Mouse (Mus musculus) ES-E14 (cell line): Measurements from ENCODE around the gene Rpl37a.

Experiments
- CHD2 ChIP-seq: IDR thresholded peaks from 2 replicates; pipeline ENCODE4 v1.6.1; 2014; ENCODE audit warnings: mild to moderate bottlenecking, low read depth, low read length, inconsistent platforms
- HCFC1 ChIP-seq: IDR thresholded peaks from 2 replicates; pipeline ENCODE4 v1.6.1; 2012; ENCODE audit warnings: low read length, inconsistent platforms, borderline replicate concordance; ENCODE audit not compliant: insufficient read depth
- MAFK ChIP-seq: IDR thresholded peaks from 2 replicates; pipeline ENCODE4 v1.6.1; 2014; ENCODE audit warnings: mild to moderate bottlenecking, low read depth, low read length, inconsistent platforms; ENCODE audit not compliant: insufficient read depth
- ZC3H11A ChIP-seq: IDR thresholded peaks from 2 replicates; pipeline ENCODE4 v1.6.1; 2012; ENCODE audit warnings: low read depth, mild to moderate bottlenecking, inconsistent platforms, low read length, borderline replicate concordance
- ZNF384 ChIP-seq: IDR thresholded peaks from 2 replicates; pipeline ENCODE4 v1.6.1; 2012; ENCODE audit warnings: low read depth, low read length, inconsistent platforms

DNA sequence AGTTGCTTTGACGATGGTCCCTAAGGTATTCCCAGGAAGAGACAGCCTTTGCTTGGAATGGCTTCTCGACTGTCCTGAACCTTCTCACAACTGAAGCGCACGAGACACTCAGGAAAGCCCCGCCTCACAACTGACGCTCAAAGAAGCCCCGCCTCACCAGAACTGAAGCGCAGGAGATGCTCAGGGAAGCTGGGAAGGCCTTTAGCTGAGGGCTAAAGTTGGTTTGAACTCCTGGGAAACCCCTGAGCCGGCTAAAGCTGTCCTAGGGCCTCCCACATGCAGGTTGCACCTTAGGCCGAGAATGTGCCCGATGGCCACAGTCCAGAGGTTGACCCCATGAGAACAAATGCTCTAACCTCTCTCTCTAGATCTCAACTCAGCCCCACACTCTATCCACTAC, 10.6 kb upstream of the Rpl37a start, which contains the start of gene Ankar:
- no peak for TF ChIP-seq HCFC1
- TF ChIP-seq MAFK = no peak
- TF ChIP-seq ZC3H11A = no peak
- no peak for TF ChIP-seq ZNF384
- no peak for TF ChIP-seq CHD2
